Mouse (Mus musculus): ENCODE data around the gene Poln.

DNA sequence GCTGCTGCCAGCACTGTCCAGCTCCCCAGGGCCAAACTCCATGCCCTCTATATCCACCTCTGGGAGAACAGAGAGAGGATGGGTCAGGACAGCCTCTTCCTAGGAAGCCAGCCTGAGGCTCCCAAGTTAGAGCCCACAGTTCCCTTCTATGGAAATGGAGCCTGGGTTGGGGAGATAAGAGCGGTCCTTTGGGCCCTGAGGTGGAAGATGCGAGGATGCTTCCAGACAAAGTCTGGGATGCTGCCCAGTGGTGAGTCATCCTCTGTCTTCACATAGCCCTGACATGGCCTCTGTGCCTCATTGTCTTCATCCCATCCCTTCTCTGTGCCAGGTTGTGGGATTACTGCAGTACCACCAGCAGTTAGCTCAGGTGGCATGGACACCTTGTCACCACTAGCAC is 7.8 kb upstream of the Poln start:
- TF ChIP-seq POLR2A (IDR thresholded peaks at IDR 0.05; ENCODE audit: low read depth, low read length) (no peak), CTCF (IDR thresholded peaks at IDR 0.05; ENCODE audit: borderline replicate concordance, insufficient read depth, low read length) (no peak)
